Mouse (Mus musculus) kidney, embryonic 16.5 days (tissue): ENCODE data around the gene Scai. TPM values are rescaled to one million over a fixed set of nuclear protein-coding genes. Genes with fewer than 3 reads are reported as not detected.
"Not testable (repeated sequence)": the region's sequence is repeated elsewhere in the genome, so short reads cannot be mapped to it uniquely, and the experiment has no call there.

Experiments used
- ATAC-seq: fragments of 200-750 bp; cut with Nextera tagmentation; 2 replicates; pipeline ENCODE4 v1.8.0; 2017; ENCODE audit warnings: moderate TSS enrichment; ENCODE audit not compliant: low FRiP score, low TSS enrichment
- H3K27ac ChIP-seq: fragments of 300-500 bp; sonication (generic); 2 replicates; pipeline ENCODE4 v1.5.1; 2014; ENCODE audit warnings: low read length
- H3K27me3 ChIP-seq: fragments of 300-500 bp; sonication (generic); 2 replicates; pipeline ENCODE4 v1.6.1; 2014; ENCODE audit warnings: low read length, control low read depth, mixed read lengths; ENCODE audit not compliant: insufficient read depth
- H3K36me3 ChIP-seq: fragments of 300-500 bp; sonication (generic); 2 replicates; pipeline ENCODE4 v1.6.1; 2014; ENCODE audit warnings: low read length, control low read depth, mixed read lengths; ENCODE audit not compliant: insufficient read depth
- H3K4me1 ChIP-seq: fragments of 300-500 bp; sonication (generic); 2 replicates; pipeline ENCODE4 v1.6.1; 2014; ENCODE audit warnings: low read length, control low read depth, mixed read lengths; ENCODE audit not compliant: insufficient read depth
- H3K4me2 ChIP-seq: fragments of 300-500 bp; sonication (generic); replicated peaks from 2 replicates; pipeline ENCODE4 v1.6.1; 2014; ENCODE audit warnings: low read depth, low read length
- H3K4me3 ChIP-seq: fragments of 300-500 bp; sonication (generic); 2 replicates; pipeline ENCODE4 v1.5.1; 2014; ENCODE audit warnings: mild to moderate bottlenecking, low read length
- H3K9ac ChIP-seq: fragments of 300-500 bp; sonication (generic); replicated peaks from 2 replicates; pipeline ENCODE4 v1.6.1; 2014; ENCODE audit warnings: low read length
- H3K9me3 ChIP-seq: fragments of 300-500 bp; sonication (generic); 2 replicates; pipeline ENCODE4 v1.6.1; 2016; ENCODE audit warnings: low read length, control low read depth
- WGBS: fragments of 180-500 bp; shearing (Covaris S2); extraction: QIAGEN DNeasy Blood & Tissue Kit; methylation state at CpG from one replicate; pipeline ENCODE4 v1.1.7; 2014; 5-methylcytosine and 5-hydroxymethylcytosine counted together
- polyA plus RNA-seq: library from polyadenylated mRNA; unstranded; fragments of >200 nt; fragmentation: Nextera tagmentation; extraction: Ambion mirVana; gene quantifications from 2 replicates; pipeline ENCODE4 v1.2.1, GENCODE M21; 2015

The Scai gene
- polyA plus RNA-seq, 1 experiment from 2014 or later: 7.7 TPM

DNA sequence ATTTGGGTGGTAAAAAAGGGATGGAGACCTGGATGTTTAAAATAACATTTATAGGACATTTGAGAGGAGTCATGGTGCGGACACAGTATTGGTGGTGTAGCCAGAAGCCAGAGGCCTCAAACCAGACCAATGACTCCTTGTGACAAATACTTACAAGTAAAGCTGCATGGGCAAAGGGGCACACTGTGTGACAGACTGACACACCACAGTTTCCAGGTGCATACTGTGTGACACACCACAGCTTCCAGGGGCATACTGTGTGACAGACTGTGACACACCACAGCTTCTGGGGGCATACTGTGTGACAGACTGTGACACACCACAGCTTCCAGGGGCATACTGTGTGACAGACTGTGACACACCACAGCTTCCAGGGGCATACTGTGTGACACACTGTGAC is 90.6 kb downstream of the Scai start:
- not testable (repeated sequence) for H3K9me3 ChIP-seq, ATAC-seq, H3K27ac ChIP-seq, H3K4me2 ChIP-seq, H3K4me1 ChIP-seq, H3K27me3 ChIP-seq, H3K9ac ChIP-seq, H3K4me3 ChIP-seq
- WGBS: 88% methylated on average over 1 of the region's 1 CpGs
- peaks cover 25% of the 10 kb centered on the region for H3K36me3 ChIP-seq

DNA sequence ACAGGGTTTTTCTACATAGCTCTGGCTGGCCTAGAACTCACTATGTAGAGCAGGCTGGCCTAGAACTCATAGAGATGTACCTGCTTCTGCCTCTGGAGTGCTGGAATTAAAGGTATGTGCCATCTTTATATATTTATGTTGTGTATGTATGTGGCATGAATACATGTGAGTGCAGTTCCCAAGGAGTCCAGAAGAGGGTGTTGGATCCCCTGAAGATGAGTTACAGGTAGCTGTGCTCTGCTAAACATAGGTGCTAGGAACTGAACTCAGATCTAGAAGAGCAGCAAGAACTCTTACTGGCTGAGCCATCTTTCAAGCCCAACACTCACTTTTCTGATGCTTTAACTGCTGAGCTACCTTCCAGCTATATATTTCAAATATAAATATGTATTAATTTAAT is 92.5 kb downstream of the Scai start:
- Histone ChIP-seq H3K9me3 (no peaks in the 10 kb centered on the region), H3K4me1 (no peaks in the 10 kb centered on the region), H3K27me3 (no peaks in the 10 kb centered on the region), H3K4me2 (no peak overlapping the region), H3K36me3 (peaks cover 19% of the 10 kb centered on the region), H3K4me3 (no peak overlapping the region), H3K27ac (no peak overlapping the region), H3K9ac (no peak overlapping the region)
- no peak for ATAC-seq

DNA sequence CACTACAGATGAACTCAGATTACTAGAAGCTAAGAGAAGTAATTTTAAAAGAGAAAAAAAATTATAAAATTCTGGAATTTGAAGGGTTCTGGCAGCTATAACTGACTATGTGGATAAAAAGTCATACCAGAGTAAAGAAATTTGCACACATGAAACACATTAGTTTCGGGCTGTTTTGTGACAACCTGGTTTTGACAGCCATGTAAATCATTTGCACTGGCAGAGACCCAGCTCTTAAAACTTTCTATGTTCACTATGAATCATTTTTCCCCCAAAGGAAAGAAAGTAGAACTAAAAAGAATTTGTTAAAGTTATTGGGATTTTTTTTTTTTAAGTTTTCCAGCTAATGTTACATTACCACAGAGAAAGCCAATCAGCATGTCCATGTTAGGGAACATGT is 98.6 kb downstream of the Scai start:
- H3K4me1 ChIP-seq: no peaks in the 10 kb centered on the region
- 77% methylated on average over 1 of the region's 1 CpGs for WGBS
- H3K9ac ChIP-seq: no peak overlapping the region
- H3K4me2 ChIP-seq: no peak overlapping the region
- H3K27me3 ChIP-seq: no peaks in the 10 kb centered on the region
- H3K36me3 ChIP-seq: 0 out of 2 replicates have a peak, but pooled peaks cover 10% of the 10 kb centered on the region
- H3K4me3 ChIP-seq: no peak overlapping the region
- H3K9me3 ChIP-seq: no peaks in the 10 kb centered on the region
- ATAC-seq: no peak
- no peak overlapping the region for H3K27ac ChIP-seq

DNA sequence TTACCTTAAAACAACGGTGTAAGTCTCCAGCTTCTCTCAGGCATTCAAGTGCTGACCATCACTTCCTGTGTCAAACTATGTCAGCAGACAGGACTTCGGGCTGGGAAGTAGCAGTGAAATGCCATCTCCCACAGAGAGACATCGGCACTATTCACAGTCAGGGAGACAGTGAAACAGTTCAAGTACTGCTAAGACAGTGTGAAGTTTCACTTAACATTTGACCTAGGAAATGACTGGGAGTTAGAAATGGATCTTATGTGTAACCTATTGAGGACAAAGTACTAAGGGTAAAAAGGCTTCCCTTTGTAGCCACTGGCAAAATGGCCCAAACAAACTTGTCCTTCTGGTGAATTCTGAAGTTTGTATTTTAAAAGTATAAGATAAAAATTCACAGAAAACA is 107.8 kb downstream of the Scai start:
- WGBS: 86% methylated on average over 3 of the region's 3 CpGs

DNA sequence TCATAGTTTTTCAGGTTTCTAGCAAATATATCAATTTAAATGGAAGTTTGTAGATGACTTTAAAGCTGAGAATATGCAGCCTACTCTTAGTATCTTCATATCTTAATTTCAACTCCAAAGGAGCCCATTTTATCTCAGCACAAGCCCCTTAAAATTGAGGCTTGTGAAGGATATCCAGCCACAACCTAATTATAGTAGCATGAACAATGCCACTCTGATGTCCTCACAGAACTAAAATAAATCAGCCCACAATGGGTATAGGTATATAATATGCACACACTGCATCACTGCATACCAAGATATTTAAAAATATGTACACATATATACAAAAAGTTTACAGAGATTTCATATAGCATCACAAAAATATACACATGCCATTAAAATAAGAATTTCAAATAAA is 119.9 kb downstream of the Scai start:
- Histone ChIP-seq H3K36me3 (no peaks in the 10 kb centered on the region), H3K4me3 (no peak overlapping the region), H3K27ac (no peak overlapping the region), H3K27me3 (no peaks in the 10 kb centered on the region), H3K9ac (no peak overlapping the region), H3K4me2 (no peak overlapping the region), H3K4me1 (peaks cover 2% of the 10 kb centered on the region; the same call in 1 of the 2 replicates), H3K9me3 (no peaks in the 10 kb centered on the region)
- no peak for ATAC-seq

More for the DNA sequence above, 107.8 kb downstream of the Scai start:
- H3K4me1 ChIP-seq: no peaks in the 10 kb centered on the region
- peaks cover 16% of the 10 kb centered on the region; the same call in 1 of the 2 replicates for H3K36me3 ChIP-seq
- ATAC-seq: 0 out of 2 replicates have a peak, but pooled peaks have one; percentile 27
- H3K9me3 ChIP-seq: no peaks in the 10 kb centered on the region
- H3K4me2 ChIP-seq: no peak overlapping the region
- H3K9ac ChIP-seq: no peak overlapping the region
- no peak overlapping the region for H3K27ac ChIP-seq
- no peak overlapping the region for H3K4me3 ChIP-seq
- H3K27me3 ChIP-seq: no peaks in the 10 kb centered on the region

DNA sequence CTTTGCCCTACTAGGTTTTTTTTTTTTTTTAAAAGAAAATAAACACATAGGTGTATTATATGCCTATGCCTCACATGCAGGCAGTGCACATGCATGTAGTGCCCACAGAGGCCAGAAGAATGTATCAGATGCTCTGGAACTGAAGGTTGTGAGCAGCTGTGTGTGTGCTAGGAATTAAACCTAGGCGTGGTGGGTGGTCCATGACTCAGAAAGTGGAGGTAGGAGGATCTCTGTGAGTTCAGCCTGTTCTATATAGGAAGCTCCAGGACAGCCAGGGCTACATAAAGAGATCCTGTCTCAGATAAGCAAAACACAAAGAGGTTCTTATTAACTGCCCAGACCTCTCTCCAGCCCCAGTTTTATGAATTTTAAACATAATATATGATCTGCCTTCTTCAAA is 121.4 kb downstream of the Scai start:
- Histone ChIP-seq H3K9ac (no peak overlapping the region), H3K9me3 (no peaks in the 10 kb centered on the region), H3K4me2 (no peak overlapping the region), H3K27ac (no peak overlapping the region), H3K4me1 (peaks cover 7% of the 10 kb centered on the region), H3K36me3 (no peaks in the 10 kb centered on the region), H3K4me3 (no peak overlapping the region), H3K27me3 (no peaks in the 10 kb centered on the region)
- WGBS: 72% methylated on average over 1 of the region's 1 CpGs
- no peak for ATAC-seq

DNA sequence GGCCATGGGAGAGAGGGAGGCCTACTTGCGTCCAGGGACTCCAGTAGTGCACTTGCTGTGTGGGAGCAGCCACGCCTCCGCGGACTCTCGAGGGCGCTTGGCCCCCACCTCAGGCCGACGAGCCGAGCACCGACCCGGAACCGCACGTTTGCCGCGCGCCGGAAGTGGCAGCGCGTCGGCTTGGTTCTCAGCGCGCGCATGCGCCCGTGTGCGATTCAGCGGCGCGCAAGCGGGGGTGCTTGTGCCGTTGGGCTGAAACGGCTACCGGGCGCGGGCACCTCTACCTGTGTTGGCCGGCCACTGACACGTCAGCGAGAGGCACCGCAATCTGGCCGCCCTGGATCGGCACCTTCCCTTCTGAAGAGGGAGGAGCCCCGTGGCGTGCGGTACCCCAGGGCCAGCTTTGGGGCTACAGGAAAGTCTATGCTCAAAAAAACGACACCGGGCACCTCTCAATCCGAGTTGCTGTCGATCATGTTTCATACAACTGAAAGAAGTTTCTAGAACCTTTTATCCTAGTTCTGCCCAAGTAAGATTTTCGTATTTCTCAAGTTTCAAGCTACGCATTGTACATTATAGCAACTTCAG is 125.0 kb downstream of the Scai start, which contains the start of gene Golga1:
Golga1 (minus strand) TSS at position 142 of the 588 bp plus-strand sequence.
- Histone ChIP-seq H3K4me2 (peak within 1 kb of the TSS; percentile 74), H3K27ac (peak within 1 kb of the TSS; percentile 92), H3K27me3 (no peaks in the 10 kb centered on the region), H3K36me3 (peaks cover 5% of the 10 kb centered on the region; the same call in 1 of the 2 replicates), H3K9me3 (no peaks in the 10 kb centered on the region), H3K4me3 (peak within 1 kb of the TSS; percentile 94), H3K9ac (peak within 1 kb of the TSS; percentile 90), H3K4me1 (peaks cover 7% of the 10 kb centered on the region)
- ATAC-seq: peak; percentile 99
- under 1% methylated on average over 50 of the region's 50 CpGs for WGBS

DNA sequence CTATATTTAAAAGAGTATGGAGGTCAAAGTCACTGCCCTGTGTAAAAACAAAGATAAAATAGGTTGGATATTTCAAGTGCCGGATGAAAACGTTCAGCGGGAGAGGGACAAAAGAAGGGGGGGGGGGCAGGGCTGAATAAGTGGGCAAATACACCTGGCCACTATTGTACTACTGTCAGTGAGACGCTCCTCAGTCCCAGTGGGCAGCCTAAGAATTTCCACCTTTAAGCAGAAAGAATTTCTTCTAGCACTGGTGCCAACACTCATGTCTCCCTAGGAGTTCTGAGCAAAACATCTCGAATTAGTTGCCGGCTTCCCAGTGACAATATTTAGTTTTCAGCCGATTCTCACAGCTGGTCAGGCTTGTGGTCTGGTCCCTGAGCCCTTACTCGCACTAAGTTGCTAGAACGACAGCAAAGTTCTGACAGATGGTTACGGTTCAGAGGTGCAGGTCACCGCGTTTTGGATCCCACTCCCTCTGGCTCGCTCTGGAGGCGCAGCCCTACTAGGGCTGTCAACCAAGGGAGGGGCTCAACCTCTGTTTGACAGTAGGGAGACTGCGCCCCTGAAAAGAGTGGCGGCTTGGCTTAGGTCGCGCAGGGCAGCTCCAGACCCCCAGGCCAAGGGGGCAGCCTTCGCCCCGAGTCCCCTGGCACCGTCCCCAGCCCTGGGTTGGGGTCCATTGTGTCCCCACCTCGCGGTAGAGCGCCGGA is 125.7 kb downstream of the Scai start:
- peak; percentile 92 for ATAC-seq
- Histone ChIP-seq H3K36me3 (peaks cover 10% of the 10 kb centered on the region; the same call in 1 of the 2 replicates), H3K9ac (peak overlapping the region; percentile 90), H3K4me3 (peak overlapping the region; percentile 94), H3K27ac (peak overlapping the region; percentile 92), H3K4me1 (peaks cover 7% of the 10 kb centered on the region), H3K9me3 (no peaks in the 10 kb centered on the region), H3K27me3 (no peaks in the 10 kb centered on the region), H3K4me2 (peak overlapping the region; percentile 74)
- WGBS: 4% methylated on average over 25 of the region's 25 CpGs

DNA sequence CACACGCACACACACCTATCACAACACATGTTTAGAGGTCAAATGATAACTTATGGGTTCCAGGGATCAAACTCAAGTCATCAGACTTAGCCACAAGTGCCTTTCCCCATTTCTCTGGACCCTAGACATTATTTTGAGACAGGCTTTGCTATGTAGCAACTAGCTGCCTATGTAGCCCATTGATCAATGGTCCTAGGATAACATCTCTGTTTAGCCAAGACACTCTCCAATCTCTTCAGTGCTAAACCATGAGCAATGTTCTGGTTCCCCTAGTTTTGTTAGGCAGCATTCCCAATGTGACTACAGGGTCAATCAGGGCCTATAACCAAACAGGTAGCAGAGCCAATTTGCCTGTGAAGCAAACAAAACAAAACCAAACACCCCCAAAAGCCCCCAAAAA is 142.0 kb downstream of the Scai start:
- no peaks in the 10 kb centered on the region for H3K27me3 ChIP-seq
- no peak overlapping the region for H3K9ac ChIP-seq
- ATAC-seq: no peak
- H3K4me2 ChIP-seq: no peak overlapping the region
- no peak overlapping the region for H3K4me3 ChIP-seq
- no peaks in the 10 kb centered on the region for H3K9me3 ChIP-seq
- H3K4me1 ChIP-seq: no peaks in the 10 kb centered on the region
- WGBS: 80% methylated on average over 1 of the region's 1 CpGs
- peaks cover 37% of the 10 kb centered on the region for H3K36me3 ChIP-seq
- H3K27ac ChIP-seq: no peak overlapping the region

DNA sequence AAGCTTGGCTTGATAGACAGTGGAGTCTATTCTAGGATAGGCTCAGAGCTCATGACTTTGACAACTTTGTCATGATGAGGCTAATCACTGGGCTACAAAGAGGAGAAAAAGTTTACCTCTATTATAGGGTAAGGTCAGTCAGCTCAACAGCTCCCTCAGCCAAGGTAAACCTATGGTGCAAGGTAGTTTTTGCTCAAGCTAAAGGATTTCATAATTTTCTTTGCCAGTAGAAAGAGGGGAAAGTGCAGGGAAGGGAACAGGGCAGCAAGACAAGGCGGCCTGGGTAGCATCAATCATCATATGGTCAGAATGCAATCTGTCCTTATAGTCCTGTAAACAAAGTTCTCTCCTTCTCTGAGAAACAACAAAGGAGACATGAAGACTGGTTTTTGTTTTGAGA is 150.3 kb downstream of the Scai start:
- Histone ChIP-seq H3K9ac (no peak overlapping the region), H3K36me3 (peaks cover 33% of the 10 kb centered on the region), H3K27me3 (no peaks in the 10 kb centered on the region), H3K27ac (no peak overlapping the region), H3K4me2 (no peak overlapping the region), H3K4me1 (no peaks in the 10 kb centered on the region), H3K4me3 (no peak overlapping the region), H3K9me3 (no peaks in the 10 kb centered on the region)
- 100% methylated on average over 1 of the region's 1 CpGs for WGBS
- no peak for ATAC-seq
